Mouse (Mus musculus) testis, adult 2 months (tissue): ENCODE results near the gene Bckdhb.

Source experiments
- CTCF ChIP-seq: fragments of 200-500 bp; IDR thresholded peaks from 2 replicates; pipeline ENCODE4 v1.5.1; 2012; ENCODE audit warnings: low read depth, mild to moderate bottlenecking, inconsistent platforms, low read length, moderate library complexity; ENCODE audit not compliant: control insufficient read depth, insufficient read depth, insufficient replicate concordance
- POLR2A ChIP-seq: fragments of 200-500 bp; IDR thresholded peaks from 2 replicates; pipeline ENCODE4 v1.6.1; 2012; ENCODE audit warnings: low read depth, mild to moderate bottlenecking, inconsistent platforms, low read length, moderate library complexity; ENCODE audit not compliant: control insufficient read depth

DNA sequence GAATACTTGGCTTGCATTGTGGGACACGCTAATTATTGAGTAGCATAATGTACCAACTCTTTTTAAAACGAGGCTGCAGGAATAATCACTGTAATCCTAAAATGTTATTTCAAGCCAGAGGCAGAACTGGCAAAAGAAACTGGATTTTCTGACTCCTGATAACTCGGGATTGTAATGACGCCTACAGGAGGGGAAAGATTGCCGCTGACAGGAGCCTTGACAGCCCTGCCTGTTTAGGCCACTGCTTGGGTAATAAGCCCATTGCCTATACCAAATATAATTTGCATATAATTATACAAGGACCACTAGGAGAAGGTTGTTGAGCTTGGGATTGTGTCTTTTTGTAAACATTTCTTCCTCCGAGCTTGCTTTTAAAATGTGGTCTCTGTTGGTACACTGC is 145.3 kb downstream of the Bckdhb start:
- TF ChIP-seq CTCF (no peak), POLR2A (no peak)
